Mouse (Mus musculus): ENCODE data around the gene Snx12. TPM values are rescaled to one million over a fixed set of nuclear protein-coding genes. Genes with fewer than 3 reads are reported as not detected.
A peak's percentile ranks its signal among the peaks of the same experiment; 100 is the strongest.

The Snx12 gene
- total RNA-seq (2021), result 10 to 100 TPM; 46.9 to 48.0 TPM

DNA sequence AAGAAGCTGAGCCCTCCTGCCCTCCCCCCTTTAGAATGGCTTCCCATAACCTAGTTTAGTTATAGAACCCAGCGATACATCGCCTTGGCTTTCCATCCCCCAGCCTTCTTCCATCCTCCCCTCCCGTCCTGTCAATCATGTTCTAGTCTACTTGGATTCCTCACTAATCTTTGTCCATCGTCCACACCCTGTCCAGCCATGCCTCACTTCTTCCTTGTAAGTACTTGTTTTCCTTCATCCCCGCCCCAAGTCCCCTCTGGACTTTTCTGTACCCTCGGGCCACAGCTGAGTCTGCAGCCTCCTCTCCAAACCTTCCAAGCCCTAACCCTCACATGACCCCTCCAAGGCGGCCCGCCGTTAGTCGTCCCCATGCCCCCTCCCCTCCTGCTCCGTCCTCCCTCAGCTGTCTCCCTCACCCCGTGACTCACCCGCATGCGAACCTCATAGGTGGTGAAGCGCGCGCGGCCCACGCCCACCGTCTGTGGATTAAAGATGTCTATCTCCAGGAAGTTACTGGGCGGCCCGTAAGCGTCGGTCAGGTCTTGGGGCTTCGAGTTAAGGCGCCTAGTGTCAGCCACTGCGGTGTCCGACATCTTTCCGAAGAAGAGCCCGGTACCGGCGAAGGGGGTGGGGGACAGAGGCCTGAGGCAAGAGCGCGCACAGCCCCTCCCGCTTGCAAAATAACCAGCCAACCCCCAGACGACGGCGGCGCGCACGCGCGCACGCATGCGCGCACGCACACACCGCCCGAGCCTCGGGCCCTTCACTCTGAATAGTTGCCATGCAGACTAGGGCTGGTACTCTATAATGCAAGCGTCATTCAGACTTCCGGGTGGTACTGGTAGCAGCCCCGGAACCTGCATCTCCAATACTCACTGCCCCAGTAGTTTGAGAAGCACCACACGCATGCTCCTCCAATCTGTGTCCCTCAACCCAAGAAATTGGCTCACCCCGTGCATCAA, at the start of gene Snx12:
Snx12 (minus strand) TSS at position 730 of the 962 bp plus-strand sequence.
- intact Hi-C loops (cut with DNase I), result loop anchor here (2.0 kb wide), 1 partner anchor 111 kb away; no protein-coding TSS in a partner anchor
- peak; percentile 89 to 91 for DNase-seq

DNA sequence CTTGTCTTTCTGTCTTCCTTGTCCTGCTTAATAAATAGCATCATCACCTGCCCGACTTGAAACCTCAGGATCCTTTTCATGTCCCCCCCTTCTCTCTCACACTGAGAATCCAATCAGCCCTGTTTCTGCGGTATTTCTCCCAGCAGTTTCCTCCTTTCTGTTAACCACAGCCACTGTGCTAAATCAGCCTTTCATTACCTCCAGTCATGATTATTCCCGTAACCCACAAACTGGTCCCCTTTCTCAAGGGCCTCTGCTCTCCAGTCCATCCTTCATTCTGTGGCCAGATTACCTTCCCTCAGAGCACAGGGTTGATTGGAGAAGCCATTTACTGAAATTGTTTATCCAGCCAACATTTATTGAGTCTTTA, 46.4 kb upstream of the Snx12 start, which contains the start of gene Gm20489:
Gm20489 (minus strand) TSS at position 269 of the 370 bp plus-strand sequence.
- intact Hi-C loops (cut with DNase I), result no loop called here
- DNase-seq, result no peak

DNA sequence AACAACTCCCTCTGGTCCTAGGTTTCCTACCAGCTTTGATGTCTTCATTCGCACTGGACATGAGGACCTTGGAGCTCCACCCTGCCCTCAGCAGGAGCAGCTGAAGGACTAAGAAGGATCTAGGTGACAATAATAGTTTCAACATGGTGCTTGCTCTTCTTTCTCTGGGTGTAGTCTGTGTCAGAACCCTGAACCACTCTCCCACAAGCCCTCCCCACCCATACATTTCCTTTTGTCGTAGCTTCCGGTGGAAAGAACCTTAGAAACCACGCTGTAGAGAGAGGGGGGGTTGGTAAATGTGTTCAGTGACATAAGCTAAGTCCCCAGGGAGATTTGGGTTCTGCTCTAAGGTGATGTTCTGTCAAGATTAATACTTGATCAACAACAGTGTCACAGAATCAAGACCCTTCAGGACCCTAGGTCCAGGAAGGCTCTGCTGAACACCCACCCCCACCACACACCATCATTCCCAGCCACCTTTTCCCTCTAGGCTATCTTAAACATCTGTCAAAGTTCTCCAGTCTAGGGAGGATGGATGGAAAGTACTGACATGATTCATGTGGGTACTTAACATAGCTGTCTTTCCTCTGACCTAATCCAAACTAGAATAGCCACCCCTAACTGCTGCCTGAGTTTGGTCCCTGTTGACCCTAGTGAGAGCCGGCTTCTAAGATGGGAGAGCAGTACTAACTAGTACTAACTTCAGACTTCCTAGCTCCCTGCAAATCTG, 45.8 kb upstream of the Snx12 start, which contains the start of gene Il2rg:
Il2rg (minus strand) TSS at position 231 of the 730 bp plus-strand sequence.
- intact Hi-C loops (cut with DNase I), result no loop called here
- no peak for DNase-seq

DNA sequence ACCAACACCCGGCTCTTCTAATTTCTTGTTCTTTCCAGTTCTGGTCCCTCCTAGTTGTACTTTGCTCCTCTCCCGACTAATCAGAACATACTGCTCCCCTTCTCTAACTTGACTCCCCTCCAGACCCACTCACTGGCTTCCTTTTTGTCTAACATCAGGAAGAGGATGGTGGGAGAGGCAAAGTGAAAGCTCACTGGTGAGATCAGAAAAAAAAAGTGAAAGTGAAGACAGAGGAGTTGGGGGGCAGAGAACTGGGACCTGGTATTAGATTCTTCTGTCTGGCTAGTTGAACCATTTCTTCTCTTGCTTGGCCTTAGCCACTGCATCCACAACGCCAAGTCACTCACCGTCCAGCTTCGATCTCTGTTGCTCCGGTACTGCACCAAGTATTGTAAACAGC, 44.3 kb upstream of the Snx12 start:
- intact Hi-C loops (cut with DNase I), result no loop called here
- no peak for DNase-seq

DNA sequence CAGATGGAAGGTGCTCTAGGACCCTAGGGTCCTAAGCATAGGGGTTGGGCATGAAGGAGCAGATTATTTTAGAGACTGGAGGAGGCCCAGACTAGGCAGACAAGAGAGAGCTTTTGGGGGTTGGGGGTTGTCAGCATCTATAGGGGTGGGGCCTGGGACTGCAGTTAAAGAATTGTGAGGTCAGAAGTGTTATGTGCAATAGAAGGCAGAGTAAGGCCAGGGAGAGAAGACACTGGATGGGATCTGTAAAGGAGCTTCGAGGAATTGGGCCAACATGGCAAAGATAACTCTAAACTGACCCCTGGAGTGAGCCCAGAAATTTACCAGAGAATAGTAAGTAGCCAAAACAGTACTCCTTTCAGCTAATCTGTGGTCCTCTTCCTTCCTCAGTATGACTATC, 41.5 kb upstream of the Snx12 start, which contains the start of gene Gm614:
Gm614 (minus strand) TSS at position 101 of the 400 bp plus-strand sequence.
- intact Hi-C loops (cut with DNase I), result no loop called here

DNA sequence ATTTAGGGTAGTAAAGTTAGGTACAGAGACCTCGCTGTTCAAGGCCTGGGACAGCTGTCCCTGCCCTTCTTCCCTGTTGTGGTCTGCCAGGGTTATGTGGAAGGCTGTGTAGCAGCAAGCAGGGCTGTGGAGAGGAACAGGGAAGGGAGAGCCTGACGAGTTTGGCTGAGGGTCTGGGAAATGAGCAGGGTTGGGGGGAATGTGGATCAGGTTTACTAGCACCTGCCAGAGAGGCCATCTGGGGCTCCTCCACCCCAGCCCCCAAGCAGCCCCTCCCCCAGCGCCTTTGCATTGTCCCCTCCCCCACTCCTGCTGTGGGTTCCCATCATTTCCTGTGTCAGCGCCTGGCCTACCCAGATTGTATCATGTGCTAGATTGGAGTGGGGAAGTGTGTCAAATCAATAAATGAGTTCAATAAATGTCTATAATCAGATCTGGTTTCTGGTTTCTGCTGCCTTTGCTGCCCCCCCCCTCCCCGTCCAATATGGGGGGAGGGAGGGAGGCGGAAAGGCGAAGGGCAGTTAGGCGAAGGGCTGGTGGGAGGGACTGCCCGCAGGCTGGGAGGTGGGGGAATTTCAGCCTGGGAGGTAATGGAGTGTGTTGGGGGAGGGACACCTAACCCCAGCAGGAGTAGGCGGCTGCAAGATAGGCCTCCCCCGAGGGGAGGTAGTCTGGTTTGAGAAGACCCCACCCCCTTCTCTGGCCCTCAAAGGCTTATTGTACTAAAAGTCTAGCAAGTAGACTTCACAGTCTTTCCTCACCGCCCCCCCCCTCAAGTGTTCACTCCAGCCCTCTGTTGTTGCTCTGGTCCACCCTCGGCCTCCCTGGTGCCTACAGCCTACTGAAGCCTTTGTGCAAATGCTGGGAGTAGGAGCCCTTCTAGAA, 38.3 kb upstream of the Snx12 start:
- intact Hi-C loops (cut with DNase I), result no loop called here
- no peak for DNase-seq

More for the DNA sequence above, 41.5 kb upstream of the Snx12 start, which contains the start of gene Gm614:
- DNase-seq, result no peak

DNA sequence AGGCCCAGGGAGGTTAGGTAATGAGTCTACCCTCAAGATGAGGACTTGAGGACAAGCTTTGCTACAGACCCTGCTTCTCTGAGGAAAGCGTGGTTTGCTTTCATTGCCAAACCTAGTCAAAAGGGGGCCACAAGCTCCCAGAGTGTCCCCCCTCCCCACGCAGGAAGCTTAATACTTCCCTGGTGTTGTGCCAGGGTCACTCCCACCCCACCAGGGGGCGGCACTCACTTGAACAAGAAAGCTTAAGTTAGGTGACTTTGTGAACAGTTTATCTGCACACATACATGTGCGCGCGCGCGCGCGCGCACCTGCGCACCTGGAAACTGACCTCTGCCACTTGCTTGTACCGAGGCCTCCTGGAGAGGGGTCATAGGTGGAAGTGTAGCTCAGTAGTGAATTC, 34.2 kb upstream of the Snx12 start:
- intact Hi-C loops (cut with DNase I), result loop anchor here (10.0 kb wide), 1 partner anchor 122 kb away; no protein-coding TSS in a partner anchor
- DNase-seq, result no peak

DNA sequence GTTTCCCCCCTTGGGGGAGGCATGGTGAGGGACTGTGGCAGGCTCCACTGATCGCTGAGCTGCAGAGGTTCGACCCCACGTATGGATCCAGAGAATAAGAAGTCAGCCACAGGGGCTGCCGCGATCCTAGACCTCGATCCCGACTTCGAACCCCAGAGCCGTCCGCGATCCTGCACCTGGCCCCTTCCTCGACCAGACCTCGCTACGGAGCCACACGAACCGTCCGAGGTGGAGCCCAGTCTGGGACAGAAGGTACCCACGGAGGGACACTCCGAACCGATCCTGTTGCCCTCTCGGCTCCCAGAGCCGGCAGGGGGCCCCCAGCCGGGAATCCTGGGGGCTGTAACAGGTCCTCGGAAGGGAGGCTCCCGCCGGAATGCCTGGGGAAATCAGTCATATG, 32.4 kb upstream of the Snx12 start:
- no peak for DNase-seq

DNA sequence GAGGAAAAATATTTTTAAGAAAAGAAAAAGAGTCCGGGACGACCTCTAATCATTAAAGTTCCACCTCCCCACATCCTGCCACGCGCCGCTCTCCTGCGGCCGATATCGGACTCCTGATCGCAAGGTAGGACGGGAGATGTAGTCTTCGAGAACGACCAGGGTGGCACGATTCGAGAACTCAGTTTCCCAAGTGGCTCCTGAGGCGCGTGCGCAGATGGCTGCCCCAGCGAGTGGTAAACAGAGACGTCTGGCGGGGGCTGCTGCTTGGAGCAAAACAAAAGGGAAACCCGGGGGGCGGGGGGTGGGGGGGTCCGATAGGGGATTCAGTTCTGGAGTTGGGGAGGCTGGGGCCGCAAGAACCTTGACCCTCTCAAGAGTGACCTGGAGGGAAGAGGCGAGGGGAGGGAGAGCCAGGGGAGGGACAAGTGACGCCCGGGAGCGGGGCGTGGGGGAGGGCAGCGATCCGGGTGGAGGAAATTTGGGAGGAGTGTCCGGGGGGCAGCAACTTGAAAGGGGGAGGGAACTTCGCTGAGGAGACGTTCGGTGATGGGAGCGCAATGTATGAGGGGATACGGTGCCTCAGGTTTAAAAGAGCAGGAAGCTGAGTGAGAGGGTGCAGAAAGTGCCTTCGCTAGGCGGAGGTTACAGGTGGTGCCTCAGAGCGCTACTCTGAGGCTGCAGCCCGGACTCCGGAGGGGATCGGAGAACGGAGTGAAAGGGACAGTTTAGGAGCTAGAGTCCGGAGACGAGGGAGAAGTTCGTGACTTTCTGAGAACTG, 31.8 kb upstream of the Snx12 start, which contains the start of gene Foxo4:
Foxo4 (plus strand) TSS at position 577 of the 778 bp plus-strand sequence.
- peak; percentile 88 to 91 for DNase-seq
- intact Hi-C loops (cut with DNase I), result loop anchor here (2.0 to 10.0 kb wide), 2 partner anchors 19 to 119 kb away; no protein-coding TSS in a partner anchor

More for the DNA sequence above, 32.4 kb upstream of the Snx12 start:
- intact Hi-C loops (cut with DNase I), result loop anchor here (2.0 to 10.0 kb wide), 2 partner anchors 18 to 120 kb away; no protein-coding TSS in a partner anchor

DNA sequence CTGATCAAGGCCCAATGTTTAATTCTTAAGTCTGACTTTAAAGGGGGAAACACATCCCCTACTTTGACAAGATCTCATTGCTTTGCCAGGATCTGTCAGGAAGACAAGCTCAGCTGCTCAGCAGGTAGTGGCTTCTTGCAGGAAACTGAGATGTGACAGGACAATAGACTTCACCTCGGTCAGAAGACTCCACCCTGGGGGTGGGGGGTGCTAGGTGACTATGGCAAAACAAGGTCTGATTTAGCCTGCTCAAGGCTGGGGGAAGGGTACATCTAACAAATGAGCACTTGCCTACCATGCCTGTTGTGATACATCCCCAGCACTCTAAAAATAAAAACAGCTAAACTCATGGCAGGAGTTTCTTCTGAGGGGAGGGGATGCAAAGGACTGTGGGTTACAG, 22.6 kb upstream of the Snx12 start:
- DNase-seq, result no peak
- intact Hi-C loops (cut with DNase I), result no loop called here

DNA sequence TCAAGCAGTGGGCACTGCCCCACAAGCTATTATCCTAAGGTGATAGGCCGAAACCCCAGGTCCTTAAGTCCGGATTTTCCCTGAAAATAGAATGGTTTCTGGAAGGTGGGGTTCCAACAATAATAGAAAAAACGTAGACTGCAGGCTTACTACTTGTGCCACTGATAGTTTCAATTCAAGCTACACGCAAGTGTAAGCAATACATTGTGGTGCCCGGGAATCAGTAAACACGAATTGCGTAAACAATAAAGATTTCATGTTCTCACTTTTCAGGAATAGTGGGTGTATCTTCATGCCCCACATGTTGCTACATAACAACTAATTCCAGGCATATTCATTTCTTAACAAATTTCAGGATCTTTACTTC, 416 bp upstream of the Snx12 start:
- DNase-seq, result no peak

DNA sequence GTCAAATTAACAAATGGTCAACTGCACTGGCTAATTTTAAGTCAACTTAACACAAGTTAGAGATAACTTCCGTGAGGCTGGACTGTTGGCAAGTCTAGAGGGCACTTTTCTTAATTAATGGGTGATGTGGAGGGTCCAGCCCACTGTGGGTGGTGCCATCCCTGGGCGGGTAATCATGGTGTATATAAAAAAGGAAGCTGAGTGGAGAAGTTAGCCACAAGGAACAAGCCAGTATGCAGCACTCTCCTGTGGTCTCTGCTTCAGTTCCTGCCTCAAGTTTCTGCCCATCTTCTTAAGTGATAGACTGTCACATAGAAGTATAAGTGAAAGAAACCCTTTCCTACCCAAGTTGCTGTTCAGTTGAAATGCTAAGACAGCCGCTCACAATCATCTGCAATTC, 33.1 kb downstream of the Snx12 start:
- no peak for DNase-seq
- intact Hi-C loops (cut with DNase I), result no loop called here

More for the DNA sequence above, 416 bp upstream of the Snx12 start:
- intact Hi-C loops (cut with DNase I), result loop anchor here (2.0 kb wide), 1 partner anchor 110 kb away; no protein-coding TSS in a partner anchor

DNA sequence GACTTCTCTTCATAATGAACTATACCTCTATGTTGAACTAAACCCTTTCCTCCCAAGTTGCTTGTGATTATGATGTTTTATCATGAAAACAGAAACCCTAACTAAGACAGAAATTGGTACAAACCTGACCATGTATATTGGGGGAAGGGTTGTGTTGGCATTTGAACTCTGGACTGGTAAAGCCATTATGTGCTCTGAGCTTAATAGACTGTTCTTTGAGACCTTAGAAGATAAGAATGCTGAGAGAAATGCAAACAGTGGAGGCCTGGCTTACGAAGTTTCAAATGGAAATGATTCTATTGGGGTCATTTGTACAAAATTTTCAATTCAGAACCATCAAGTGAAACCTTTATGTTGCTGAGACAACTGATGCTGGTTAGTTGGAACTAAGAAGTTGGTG, 34.7 kb downstream of the Snx12 start:
- no peak for DNase-seq
- intact Hi-C loops (cut with DNase I), result no loop called here

DNA sequence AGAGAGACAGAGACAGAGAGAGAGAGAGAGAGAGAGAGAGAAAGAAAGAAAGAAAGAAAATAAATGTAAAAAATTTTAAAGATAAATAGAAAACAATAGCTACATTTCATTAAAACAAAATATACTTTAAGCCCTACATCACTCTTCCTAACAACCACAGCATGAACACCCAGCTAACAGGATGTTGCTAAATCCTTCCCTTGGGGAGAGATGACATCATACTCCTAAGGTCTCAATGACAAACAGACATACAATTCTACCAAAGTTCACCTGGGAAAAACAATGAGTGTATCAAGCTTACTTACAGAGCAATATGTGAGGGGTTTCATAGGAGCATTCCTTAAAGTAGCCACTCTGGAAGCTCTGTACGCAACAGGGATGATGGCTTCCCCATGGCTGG, 49.0 kb downstream of the Snx12 start:
- no peak for DNase-seq
- intact Hi-C loops (cut with DNase I), result no loop called here

DNA sequence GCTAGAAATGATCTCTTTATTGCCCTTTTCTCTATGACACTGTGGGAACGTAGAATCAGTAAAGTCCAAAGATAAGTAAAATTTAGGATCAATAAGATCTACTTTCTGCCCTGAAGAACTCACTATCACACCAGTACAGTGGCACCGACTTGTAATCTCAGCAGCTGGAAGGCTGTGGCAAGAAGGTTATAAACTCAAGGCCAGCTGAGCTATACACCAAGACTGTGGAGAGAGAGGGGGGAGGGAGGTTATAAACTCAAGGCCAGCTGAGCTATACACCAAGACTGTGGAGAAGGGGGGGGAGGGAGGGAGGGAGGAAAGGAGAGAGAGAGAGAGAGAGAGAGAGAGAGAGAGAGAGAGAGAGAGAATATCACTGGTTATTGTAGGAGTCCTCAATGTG, 53.9 kb downstream of the Snx12 start:
- no peak for DNase-seq
- intact Hi-C loops (cut with DNase I), result no loop called here

DNA sequence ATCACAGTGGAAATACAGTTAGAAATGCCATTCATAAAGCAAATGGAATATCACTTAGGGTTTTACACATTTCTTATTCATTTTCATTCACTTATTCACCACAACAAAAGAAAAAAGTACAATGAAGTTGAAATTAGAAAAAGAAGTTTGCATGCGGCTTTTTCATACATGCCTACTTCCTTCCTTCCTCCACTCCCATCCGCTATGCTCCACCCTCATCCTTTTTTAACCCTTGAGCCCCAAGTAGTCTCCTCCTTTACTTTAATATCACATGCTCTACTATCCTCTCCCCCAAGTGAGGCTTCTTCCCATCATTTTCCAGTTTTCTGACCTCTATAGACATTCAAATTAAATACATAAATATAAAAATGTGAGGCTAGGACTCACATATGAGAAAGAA, 58.6 kb downstream of the Snx12 start:
- DNase-seq, result no peak
- intact Hi-C loops (cut with DNase I), result no loop called here

DNA sequence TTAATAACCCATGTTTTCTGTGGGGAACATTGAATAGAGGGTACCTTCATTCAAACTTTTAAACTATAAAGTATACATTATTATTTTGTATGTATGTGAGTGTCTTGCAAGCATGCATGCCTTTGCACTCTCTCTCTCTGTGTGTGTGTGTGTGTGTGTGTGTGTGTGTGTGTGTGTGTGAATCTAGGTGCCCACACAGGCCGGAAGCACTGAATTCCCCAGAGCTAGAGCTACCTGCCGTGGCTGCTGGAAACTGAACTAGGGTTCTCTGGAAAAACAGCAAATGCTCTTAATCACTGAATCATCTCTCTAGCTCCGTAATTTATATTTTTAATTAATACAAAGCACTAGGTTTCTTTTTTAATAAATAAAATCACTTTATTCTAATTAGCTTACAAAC, 59.1 kb downstream of the Snx12 start:
- intact Hi-C loops (cut with DNase I), result no loop called here
- DNase-seq, result no peak

DNA sequence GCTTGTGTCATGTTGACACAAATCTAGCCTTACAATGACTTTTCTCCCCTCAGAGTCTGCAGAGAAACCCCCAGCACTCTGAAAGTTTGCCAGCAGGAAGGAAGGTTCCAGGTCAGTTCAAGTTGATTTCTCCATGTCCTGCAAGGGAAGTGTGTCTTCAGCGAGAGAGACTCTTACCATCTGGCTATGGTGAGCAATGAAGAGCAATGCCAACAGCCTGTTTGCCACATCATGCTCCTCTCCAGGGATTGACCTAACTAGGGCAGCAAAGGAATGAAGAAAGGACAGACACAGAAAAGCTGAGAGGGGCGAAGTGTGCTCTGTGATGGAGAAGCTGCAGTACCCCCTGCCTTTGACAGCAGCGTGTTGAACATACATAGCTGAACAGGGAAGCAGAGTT, 59.8 kb downstream of the Snx12 start:
- intact Hi-C loops (cut with DNase I), result no loop called here
- no peak for DNase-seq

DNA sequence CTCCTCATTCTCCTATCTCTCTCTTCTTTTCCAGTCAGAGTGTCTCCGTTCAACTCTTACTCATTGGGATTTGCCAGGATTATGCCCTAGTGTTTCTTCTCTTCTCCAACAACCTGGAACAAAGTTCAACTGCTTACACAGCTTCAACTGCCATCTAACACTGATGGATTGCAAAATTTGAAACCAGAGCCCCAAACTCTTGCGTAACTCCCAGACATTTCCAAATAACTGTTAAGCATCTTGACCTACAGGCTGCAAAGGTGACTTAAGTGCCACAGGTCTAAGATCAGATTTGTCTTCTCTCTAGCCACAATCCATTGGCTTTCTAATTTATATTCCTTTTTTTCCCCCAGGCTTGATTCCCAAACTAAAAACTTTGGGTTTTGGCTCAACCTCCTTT, 64.9 kb downstream of the Snx12 start:
- DNase-seq, result no peak
- intact Hi-C loops (cut with DNase I), result no loop called here

Measured in heart, postnatal 10 days (tissue).